Mouse (Mus musculus): ENCODE results near the gene Il2ra.
A peak's percentile ranks its signal among the peaks of the same experiment; 100 is the strongest.
"Not testable (repeated sequence)": the region's sequence is repeated elsewhere in the genome, so short reads cannot be mapped to it uniquely, and the experiment has no call there.

The Il2ra gene

DNA sequence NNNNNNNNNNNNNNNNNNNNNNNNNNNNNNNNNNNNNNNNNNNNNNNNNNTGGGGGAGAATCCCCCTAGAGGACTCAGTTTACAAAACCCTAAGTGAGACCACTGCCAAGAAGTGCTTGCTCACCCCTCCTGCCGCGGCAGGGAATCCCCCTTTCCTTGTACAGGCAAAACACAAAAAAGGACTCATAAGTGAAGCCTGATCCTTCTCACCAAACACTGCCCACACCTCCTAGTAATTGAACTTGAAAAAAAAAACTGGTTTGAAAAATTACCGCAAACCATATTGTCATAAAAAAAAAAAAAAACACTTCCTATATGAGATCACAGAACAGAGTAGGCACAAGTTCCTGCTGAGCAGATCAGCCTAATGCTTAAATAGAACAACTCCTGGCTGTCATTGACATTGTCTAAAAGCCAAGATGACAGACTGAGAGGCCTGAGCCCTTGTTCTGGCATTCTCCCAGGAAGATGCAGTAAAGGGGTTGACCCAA is at the start of gene Il2ra:
Gene Il2ra, plus strand, starts transcription at position 357 of the 491 bp plus-strand sequence.
- no peak for DNase-seq

DNA sequence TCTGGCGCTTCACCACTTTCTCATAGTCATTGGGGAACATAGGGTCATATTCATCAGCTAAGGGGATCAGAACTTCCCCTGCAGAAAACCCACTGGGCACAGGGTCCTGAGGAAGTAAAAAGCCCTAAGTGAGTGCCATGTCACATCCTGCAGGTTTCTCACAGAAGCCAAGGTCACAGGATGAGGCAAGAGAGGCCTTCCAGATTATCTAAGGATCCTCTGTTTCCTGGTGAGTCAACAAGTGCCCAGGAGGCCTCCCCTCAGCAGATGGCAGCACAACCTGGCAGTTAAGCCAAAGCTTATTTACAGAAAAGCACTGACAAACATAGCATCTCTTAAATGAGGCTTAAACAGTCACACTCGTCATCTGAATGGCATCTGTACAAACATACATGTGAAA is 45.9 kb upstream of the Il2ra start:
- DNase-seq = no peak

- no peak for DNase-seq
Observed at GRCm38 (mm10) chr2:11597906-11598305, 44.7 kb upstream of the Il2ra start.

DNA sequence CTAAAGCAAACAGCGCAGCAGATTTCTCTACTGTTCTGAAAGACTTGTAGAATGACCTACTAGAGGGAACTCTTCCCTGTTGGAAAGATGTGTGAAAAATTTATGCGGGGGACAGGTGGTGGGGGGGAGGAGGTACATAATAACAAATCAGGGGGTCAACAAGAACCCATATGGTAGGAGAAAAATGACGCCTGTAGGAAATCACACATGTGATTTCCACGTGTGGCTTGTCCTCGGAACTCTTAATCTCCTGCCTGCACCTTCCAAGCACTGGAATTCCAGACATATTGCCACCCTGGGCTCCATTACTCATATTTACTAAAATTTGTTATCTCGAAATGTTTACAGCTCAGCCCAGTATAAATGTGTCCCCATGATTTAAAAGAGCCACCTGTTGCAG is 40.8 kb upstream of the Il2ra start:
- DNase-seq = no peak

DNA sequence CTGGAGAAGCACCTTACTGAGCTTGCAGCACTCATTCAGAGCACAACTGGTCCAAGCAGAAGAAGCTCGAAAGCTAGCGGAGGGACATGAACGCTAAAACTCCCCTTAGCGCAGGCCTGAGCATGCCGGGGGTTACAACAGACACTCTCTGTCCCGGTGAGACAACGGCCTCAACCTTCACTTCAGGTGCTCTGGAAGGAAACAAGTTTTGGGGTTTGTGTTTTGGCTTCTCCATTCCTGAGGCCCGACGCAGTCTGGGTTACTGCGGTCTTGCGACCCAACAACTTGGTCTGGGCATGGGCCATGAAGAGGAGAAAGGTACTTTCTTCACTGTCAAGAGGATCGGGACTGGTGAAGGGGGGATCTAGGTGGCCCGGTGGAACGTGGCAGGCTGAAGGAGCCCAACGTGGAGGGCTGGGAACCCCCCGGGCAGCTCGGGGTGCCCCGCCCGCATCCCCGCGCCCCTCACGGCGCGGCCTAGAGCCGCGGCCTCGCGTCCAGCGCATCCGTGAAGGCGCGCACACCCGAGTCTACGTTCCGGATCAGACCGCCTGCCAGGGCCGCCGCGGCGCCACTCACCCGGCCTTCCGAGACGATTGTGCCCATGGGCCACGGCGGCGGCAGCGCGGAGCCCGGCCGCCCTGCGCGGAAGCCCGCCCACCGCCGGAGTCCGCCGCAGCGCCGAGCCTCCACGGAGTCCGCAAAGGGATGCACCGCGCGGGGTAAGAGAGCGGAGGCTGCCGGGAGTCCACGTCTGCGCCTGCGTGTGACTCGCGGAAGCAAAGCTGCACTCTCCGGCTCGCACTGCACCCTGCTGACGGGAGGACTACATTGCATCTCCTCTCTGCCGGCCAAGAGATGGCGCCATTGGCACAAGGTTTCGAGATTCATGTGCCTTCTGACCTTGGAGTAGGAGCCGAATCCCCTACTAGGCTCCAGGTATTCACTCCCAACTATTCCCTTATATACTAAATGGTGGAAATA is 39.8 kb upstream of the Il2ra start:
- DNase-seq = peak; percentile 93

- no peak for DNase-seq
Observed at GRCm38 (mm10) chr2:11604053-11604452, 38.6 kb upstream of the Il2ra start, which contains the start of gene Rbm17. TSS of gene Rbm17 (minus strand) at chr2:11604153.

DNA sequence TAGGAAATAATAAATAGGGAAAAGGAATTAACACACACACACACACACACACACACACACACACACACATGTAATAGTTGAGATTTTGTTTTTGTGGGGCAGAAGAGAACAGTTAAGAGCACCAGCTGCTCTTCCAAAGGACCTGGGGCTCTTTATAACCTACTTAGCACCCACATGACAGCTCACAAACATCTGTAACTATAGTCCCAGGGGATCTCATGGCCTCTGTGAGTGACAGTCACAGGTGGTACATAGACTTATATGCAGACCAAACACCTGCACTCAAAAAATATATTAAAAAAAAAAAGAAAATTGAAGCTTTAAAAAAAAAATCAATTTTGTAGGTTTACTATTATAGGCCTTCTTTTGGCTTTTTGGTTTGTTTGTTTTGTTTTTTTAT is 37.7 kb upstream of the Il2ra start:
- DNase-seq = no peak

GRCm38 (mm10) chr2:11606718-11607117 is 35.9 kb upstream of the Il2ra start:
- not testable (repeated sequence) for DNase-seq

DNA sequence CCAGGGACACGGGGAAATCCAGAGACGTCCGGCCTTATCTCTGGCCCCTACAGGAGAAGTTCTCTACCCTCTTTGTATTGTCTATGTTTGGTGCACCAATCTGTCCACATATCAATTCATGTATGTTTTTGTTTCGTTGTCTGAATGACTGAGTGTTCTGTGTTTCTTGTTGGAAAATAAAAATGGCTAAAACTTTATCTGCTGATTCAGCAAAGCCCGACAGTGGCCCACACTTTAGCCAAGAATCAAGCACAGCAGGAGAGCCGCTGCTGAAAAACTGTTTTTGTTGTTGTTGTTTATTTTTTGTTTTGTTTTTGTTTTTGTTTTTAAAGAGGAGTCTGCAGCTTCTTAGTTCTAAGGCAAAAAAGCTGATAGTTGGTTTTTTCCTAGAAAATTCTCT is 29.7 kb upstream of the Il2ra start:
- not testable (repeated sequence) for DNase-seq

GRCm38 (mm10) chr2:11616846-11617245 is 25.8 kb upstream of the Il2ra start:
- no peak for DNase-seq

- no peak for DNase-seq
Observed at GRCm38 (mm10) chr2:11619598-11619997, 23.0 kb upstream of the Il2ra start.

DNA sequence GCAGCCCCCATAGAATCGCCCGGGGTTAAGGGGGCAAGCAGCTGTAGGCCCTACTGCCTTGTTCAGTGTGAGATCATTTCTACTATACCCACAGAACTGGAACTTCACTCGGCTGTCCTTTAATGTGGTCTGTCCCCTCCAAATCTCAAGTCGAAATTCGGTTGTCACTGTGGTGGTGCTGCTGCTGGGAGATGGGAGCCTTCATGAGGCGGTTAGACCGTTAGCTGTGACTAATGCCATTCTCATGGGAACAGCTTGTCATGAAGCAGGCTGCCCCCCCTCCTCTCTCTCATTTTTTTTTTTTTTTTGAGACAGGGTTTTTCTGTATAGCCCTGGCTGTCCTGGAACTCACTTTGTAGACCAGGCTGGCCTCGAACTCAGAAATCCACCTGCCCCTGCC is 19.4 kb upstream of the Il2ra start:
- DNase-seq = no peak

DNA sequence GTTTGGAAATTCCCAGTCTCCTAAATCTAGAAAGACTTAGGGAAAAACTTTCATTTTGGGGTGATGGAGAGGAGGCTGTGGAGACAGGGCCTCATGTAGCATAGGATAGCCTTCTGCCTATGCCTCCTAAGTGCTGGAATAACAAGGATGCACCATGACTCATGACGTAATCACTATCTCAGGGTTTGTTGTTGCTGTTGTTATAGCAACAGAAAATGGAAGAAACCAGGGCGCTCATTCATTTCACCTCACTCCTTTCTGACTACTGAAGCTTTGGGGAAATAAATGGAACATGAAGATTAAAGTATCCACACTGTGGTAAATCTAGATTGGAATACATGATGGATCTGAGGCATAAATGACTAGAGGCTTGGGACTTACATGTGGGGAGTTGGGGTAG is 18.9 kb upstream of the Il2ra start:
- DNase-seq = no peak

DNA sequence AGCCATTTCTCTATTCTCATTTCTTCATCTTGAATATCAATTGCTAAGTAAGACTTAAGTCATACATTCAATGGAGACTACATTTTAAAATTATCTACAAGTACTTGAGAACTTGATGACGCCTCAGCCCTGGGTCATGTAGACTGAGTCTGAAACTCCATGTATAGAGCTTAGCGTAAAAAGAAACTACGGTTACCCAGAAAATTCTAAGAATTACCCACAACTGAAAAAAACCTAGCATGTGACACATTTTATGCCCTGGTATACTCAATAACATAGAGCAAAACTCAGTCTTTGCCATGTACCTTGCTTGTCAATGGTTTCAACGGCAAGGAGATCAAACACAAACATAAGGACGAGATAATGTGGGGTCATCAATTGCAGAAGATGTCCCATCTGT is 16.7 kb upstream of the Il2ra start, which contains the start of gene Gm17490:
Gene Gm17490, minus strand, starts transcription at position 375 of the 400 bp plus-strand sequence.
- no peak for DNase-seq

DNA sequence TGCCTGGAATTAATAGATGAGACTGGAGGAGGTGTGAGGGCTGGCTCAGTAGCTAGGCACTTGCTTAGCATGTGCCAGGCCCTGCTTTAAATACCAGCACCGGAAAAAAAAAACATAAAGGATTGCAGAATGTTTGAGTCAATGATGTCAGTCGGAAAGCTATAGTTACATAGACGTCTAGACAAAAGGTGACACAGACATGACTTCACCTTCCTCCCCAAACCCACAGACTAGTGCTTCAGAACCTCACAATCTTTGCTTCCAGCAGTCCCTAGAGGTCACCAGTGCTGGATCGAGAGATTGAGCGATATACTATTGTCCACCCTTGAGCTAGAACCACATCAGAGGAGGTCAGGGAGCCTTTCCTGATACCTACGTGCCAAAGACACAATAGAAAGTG is 7.6 kb upstream of the Il2ra start:
- DNase-seq = no peak

DNA sequence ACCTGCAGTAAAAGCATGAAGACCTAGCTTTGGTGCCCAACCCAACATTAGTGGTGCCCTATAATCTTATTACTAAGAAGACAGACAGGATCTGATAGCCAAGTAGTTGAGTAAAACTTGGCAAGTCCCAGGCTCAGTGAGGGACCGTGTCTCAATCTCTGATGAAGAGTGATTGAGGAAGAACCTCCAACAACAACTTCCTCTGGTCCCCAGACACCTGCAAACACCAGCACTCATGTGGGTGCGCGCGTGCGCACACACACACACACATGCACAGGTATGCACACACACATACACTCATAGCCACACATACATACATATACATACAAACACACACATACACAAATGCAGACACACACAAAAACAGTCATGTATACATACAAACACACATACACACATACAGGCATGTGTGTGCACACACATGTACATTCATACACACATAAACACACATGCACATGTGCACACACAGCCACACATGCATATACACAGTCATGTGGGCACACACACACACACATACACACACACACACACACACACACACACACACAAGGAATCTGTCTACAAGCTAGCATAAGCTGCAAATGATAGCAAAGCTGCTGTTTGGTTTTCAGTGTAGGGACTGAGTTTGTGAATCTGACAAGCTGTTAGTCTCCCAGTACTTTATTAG is 7.0 kb upstream of the Il2ra start:
- DNase-seq = no peak

- no peak for DNase-seq
Observed at GRCm38 (mm10) chr2:11636138-11636480, 6.5 kb upstream of the Il2ra start.

DNA sequence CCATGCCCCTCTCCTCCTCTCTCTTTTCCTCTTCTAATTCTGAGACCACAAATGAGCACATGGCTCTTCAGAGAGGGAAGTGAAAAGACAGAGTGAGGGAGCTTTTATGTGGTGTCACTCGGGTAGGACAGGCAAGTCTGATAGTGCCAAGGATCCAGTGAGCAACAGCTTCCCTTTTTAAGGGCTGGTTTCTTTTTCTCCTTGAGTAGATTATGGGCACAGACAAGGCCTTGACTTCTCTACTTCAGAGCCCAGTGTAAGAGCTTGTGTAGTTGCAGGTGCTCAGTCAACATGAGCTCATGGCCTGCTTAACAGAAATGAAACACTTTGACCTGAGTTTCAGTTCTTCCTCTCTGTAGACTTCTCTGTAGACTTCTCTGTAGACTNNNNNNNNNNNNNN is 5.5 kb upstream of the Il2ra start:
- no peak for DNase-seq

DNA sequence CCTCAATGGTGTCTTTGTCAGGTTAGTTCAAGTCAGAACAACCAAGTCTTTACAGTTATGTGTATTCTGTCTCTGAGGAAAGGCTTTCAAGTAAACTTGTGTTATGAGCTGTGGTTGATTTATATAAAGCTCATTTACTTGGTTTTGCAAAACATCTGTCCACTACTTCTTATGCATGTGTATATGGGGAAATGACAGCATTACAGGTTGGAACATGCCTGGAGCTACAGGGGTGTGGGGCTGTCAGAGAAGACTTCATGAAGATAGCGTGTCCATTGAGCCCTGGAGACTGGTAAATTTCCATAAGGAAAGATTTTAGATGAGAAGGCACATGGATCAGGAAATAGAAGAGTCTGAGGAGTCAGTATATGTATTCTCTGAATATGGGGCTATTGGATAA is 1.4 kb downstream of the Il2ra start:
- no peak for DNase-seq

DNA sequence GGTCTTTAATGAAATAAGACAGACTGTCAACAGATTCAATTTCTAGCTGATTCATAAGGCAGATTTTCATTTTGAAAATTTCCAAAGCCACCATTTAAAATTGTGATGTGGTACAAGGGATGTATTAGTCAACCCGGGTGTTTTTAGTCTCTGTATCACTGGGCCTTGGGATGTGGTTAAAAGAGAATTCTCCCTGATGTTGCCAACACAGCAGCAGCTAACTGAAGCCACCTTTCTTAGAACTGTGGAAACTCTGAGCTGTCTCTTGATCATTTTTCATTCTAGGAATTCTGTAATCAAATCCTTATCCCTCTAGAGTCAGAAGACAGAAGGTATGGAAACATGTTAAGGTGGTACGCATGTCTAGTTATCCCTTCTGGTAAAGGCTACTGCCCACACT is 2.7 kb downstream of the Il2ra start:
- no peak for DNase-seq

DNA sequence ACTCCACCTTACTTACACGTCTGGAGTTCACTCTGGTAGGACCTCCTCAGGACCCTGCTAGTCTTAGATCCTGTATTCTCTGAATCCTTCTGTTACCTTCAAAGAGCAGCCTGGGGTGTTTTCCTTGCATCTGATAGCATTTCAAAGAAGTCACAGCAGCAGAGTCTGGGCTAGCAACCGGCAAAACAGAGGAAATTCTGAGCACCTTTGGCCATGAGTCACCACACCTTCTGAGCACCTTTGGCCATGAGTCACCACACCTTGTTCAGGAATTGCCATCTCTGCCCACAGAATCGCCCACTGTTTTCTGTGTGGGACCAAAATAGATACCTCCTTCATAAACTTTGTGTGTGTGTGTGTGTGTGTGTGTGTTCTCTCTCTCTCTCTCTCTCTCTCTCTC is 8.9 kb downstream of the Il2ra start:
- DNase-seq = no peak

- DNase-seq = no peak
Observed at GRCm38 (mm10) chr2:11652196-11652595, 9.6 kb downstream of the Il2ra start.

DNA sequence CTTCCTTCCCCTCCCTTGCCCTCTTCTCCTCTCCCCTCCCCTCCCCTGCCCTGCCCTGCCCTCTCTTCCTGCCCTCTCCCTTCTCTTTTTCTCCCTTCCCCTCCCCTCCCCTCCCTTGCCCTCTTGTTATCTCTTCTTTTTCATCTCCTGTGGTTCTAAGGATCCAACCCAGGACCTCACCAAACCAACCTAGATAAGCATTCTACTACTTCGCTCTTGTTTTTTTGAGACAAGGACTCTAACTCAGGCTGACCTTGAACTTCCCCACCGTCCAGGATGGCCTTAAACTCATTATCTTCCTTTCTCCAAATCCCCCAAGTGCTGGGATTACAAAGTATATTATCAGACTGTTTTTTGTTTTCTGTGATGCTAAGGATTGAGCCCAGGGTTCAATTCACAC is 10.2 kb downstream of the Il2ra start:
- no peak for DNase-seq

- DNase-seq = no peak
Observed at GRCm38 (mm10) chr2:11653330-11653729, 10.7 kb downstream of the Il2ra start.

All from cerebellum, adult 11-12 months (tissue).